ENCODE assay signal across 8 mouse cellular contexts in the genomic region with DNA sequence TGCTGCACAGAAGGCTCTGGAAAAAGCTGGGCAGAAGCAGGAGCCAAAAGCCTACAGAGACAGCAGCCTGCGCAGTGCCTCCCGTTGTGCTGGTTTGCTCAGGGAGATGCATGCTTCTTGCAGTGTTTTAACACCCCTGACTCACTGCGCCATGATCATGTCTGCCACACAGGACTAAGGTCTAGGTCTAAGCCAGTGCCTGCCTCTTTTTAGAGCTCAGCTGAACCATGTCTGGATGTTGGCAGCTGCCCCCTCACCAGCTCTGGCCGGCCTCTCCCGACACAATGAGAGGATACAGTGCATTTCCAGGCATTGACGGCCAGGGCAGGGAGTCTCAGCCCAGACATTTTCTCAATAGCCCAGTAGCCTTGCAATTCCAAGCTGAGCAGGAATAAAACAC. TPM values are rescaled to one million over a fixed set of nuclear protein-coding genes. Genes with fewer than 3 reads are reported as not detected.
DNase-seq lines count a peak whose midpoint lies in the region; TF ChIP-seq lines count a peak whose summit lies in the region.

No protein-coding gene starts in this region.

- peak overlapping the region; percentile 15 for H3K27ac ChIP-seq in kidney, adult 2 months (ENCODE audit: insufficient read depth, low read depth, low read length)

- no peak overlapping the region for H3K4me3 ChIP-seq in kidney, adult 2 months (ENCODE audit: insufficient read depth, low read depth, low read length)

- DNase-seq in kidney, adult 2 months: peak; percentile 60
- DNase-seq in kidney, adult 18-20 months: no peak
- DNase-seq in brain, embryonic 14.5 days (ENCODE audit: low read depth): peak; percentile 26
- peak; percentile 34 for DNase-seq in cerebellum, adult 9-10 months
- peak; percentile 33 for DNase-seq in kidney, postnatal 10 days
- DNase-seq in adrenal gland, postnatal 36 days: no peak
- DNase-seq in MN1 (ENCODE audit: low spot score): no peak
- no peak for DNase-seq in spleen, postnatal 14 days (ENCODE audit: low spot score in 2 of 2)

- H3K4me1 ChIP-seq in kidney, adult 2 months (ENCODE audit: control insufficient read depth, insufficient read depth, low read length): peaks cover 9% of the 10 kb centered on the region; the same call in 1 of the 2 replicates

- TF ChIP-seq CTCF in kidney, adult 2 months (conservative IDR thresholded peaks at IDR 0.05; ENCODE audit: insufficient read depth, insufficient read length, low read depth, low read length): no peak
- no peak for TF ChIP-seq CTCF in brain, embryonic 14.5 days (IDR thresholded peaks at IDR 0.05; ENCODE audit: borderline replicate concordance, extremely low read depth, insufficient read depth, insufficient read length)

- H3K27me3 ChIP-seq in kidney, adult 2 months (replicated peaks; ENCODE audit: control insufficient read depth, insufficient read depth, low read length): no peaks in the 10 kb centered on the region

- no peaks in the 10 kb centered on the region for H3K36me3 ChIP-seq in kidney, adult 2 months (ENCODE audit: control insufficient read depth, insufficient read depth, low read length)

- TF ChIP-seq POLR2A in kidney, adult 2 months (IDR thresholded peaks at IDR 0.05; ENCODE audit: low read depth, low read length): no peak
- TF ChIP-seq POLR2A in brain, embryonic 14.5 days (IDR thresholded peaks at IDR 0.05; ENCODE audit: borderline replicate concordance, extremely low read depth, insufficient read depth, insufficient read length, poor library complexity, severe bottlenecking): no peak

- WGBS in kidney, adult 2 months: 70% methylated on average over 6 of the region's 6 CpGs

RNA-seq across cellular contexts. Expression of a gene that starts 23.0 kb away (rescaled TPM):
- polyA plus RNA-seq in kidney, adult 2 months (2012; rRNA removed): 35.1 and 42.3 TPM in 2 replicates
- 103 and 138 TPM in 2 replicates for polyA plus RNA-seq in brain, embryonic 14.5 days (2012; rRNA removed)
- 100 to 1,000 TPM in 1 of 2 experiments, 10 to 100 TPM in 1; 67.3 to 109 TPM for total RNA-seq in adrenal gland, postnatal 36 days (2021)

RNA-seq across cellular contexts. Expression of a gene that starts 24.3 kb away (rescaled TPM):
- polyA plus RNA-seq in kidney, adult 2 months (2012; rRNA removed): 4.3 and 5.1 TPM in 2 replicates
- 15.3 and 18.4 TPM in 2 replicates for polyA plus RNA-seq in brain, embryonic 14.5 days (2012; rRNA removed)
- 1 to 10 TPM; 3.0 to 5.5 TPM for total RNA-seq in adrenal gland, postnatal 36 days (2021)

Comparison
In these comparisons a context has a peak if more than half of its experiments do, and no peak if none do; other contexts are left out.
1. DNase-seq: peak in kidney, adult 2 months (single experiment), brain, embryonic 14.5 days (single experiment), cerebellum, adult 9-10 months (single experiment) and kidney, postnatal 10 days (single experiment); none in kidney, adult 18-20 months (single experiment), adrenal gland, postnatal 36 days (0 of 2), MN1 (single experiment) and spleen, postnatal 14 days (0 of 2).